Mouse (Mus musculus) granulocyte monocyte progenitor cell, adult 5-6 weeks (primary cell): ENCODE measurements around the gene Zfp990. TPM values are rescaled to one million over a fixed set of nuclear protein-coding genes. Genes with fewer than 3 reads are reported as not detected.
"Not testable (repeated sequence)": the region's sequence is repeated elsewhere in the genome, so short reads cannot be mapped to it uniquely, and the experiment has no call there.

ENCODE experiments used
- ATAC-seq: replicated peaks from 2 replicates; pipeline ENCODE4 v1.8.0; 2016; ENCODE audit warnings: mild to moderate bottlenecking, moderate TSS enrichment, inconsistent platforms; ENCODE audit not compliant: poor library complexity, severe bottlenecking
- total RNA-seq, 2 experiments: library from RNA; stranded (forward) in 1 of 2; stranded (reverse) in 1 of 2; fragments of 200-712, 200-1000 nt in 1 of 2; fragments of >200 nt in 1 of 2; fragmentation: Nextera tagmentation in 1 of 2; gene quantifications; 2 replicates each; pipeline ENCODE4 v1.2.3; 2014 to 2017

The Zfp990 gene
- total RNA-seq (2014; fragmentation: Nextera tagmentation) (not detected in 2 replicates), total RNA-seq (2017) (0.05 and 0.22 TPM in 2 replicates)

DNA sequence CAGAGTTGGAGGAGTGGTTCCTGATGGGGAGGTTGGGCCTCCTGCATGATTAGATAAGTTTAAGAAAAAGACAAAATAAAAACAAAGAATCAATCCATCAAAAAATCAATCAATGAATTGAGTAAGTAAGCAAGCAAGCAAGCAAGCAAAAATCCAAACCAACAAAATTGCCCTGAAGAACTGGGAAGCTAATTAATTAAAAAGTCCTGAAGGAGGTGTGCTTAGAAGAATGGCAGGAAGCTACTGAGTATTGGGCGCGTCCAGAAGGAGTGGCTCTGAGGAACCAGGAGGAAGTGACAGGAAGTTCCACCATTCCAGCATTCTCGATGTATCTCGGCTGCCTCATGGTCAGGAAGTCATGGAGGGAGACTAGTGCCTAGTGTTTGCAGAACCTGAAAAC, at the start of gene Zfp990:
Zfp990 (plus strand) TSS at position 301 of the 400 bp plus-strand sequence.
- not testable (repeated sequence) for ATAC-seq

DNA sequence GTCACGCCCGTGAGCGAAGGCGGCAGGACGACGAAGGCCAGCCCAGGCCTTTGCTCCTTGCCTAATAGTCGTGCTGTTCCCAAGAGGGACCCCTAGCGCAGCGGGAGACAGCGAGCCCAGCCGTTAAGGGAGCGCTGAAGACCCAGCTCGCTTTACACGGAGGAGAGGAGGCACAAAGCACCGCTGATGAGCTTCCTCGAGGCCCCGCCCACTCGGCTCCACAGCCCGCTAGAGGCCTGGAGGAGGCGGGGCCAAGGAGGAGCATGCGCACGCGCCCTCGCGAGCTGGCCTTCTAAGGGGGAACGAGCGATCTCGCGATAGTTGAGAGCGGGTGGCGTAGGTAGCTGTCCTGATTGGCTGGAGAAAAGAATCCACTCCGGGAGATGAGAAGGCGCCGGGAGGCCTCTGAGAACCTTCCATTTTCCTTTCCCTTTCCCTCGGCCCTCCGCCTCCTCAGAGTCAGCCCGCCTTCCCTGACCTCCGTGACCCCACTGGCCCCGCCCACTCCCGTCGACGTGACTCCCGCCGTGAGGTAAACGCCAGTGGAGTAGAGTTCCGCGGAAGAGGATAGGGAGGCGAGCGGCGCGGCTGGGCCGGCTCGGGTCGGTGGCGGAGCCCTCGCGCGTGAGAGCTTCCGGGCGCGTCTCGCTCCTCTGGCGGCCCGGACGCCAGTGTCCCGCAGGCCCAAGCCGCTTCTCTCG, 46.9 kb upstream of the Zfp990 start:
- ATAC-seq: peak; percentile 74

DNA sequence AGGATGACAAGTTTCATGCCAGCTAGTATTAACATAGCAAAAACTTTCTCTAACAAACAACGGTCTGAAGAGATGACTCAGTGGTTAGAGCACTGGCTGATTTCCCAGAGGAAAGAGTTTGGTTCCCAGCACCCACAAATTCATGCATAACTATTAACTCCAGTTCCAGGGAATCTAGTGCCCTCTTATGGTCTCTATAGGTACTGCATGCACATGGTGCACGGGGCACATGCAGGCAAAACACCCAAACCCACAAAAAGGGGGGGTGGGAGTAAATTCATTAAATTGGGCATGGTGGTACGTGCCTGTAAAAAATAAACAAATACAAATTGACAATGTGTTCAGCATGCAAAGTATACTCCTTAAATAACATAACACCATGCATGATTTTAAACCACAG, 32.4 kb upstream of the Zfp990 start:
- ATAC-seq: no peak; the same call in 1 of the 2 replicates

GRCm38 (mm10) chr4:145480699-145481098, 29.9 kb upstream of the Zfp990 start:
- not testable (repeated sequence) for ATAC-seq

DNA sequence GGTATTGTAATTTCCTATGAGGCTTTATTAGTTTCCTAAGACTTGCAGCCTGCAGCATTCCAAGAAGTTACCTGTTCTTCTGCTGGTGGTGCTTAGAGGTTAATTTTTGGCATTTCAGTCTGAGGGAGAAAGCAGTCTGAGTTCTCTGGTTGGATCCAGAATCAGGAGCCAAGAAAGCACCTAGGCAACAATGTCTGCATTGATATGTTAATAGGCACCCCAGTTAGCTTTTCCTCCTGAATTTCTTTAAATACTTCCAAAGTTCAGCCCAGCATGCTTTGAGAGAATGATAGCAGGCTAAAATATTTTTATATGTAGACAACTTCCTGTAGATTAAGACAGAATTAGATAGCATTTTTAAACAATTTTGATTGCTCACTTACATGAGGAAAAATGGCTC, 21.2 kb upstream of the Zfp990 start:
- no peak for ATAC-seq

DNA sequence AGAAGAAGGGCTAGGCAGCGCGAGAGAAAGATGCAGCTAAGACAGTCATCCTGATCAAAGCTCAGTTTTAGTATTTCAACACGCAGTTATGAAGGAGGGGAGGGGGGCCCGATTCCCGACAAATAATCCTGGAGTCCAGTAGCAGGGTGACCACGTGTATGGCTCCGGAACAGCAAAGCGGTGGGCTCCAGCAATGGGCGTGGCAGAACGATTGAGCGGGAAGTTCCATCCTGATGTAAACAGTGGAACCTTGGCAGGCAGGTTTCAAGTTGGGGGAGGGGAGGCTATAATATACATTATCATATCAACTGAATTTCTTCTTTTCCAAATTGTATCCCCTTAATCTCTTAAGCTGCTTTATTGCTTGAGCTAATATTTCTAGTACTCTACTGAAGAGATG, 18.4 kb upstream of the Zfp990 start:
- ATAC-seq: no peak

DNA sequence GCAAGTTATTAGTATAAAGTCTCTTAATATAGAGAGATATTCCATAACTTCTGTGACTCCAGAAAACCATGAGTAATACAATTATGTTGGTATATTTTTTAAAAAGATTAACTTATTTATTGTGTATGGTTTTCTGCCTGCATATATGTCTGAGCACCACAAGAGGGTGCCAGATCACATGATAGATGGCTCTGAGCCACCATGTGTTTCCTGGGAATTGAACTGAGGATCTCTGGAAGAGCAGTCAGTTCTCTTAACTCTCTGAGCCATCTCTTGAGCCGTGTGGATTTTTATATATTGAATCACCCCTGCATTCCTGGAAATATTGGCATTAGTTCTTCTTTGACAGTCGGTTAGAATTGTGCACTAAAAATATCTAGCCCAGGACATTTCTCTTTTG, 17.2 kb upstream of the Zfp990 start:
- ATAC-seq: not testable (repeated sequence)

GRCm38 (mm10) chr4:145514637-145515036, 4.1 kb downstream of the Zfp990 start:
- ATAC-seq: not testable (repeated sequence)

- ATAC-seq: not testable (repeated sequence)
Measured at GRCm38 (mm10) chr4:145515776-145516565, 5.4 kb downstream of the Zfp990 start.

- ATAC-seq: not testable (repeated sequence)
Measured at GRCm38 (mm10) chr4:145517391-145517790, 6.8 kb downstream of the Zfp990 start.

GRCm38 (mm10) chr4:145543861-145544260, 33.3 kb downstream of the Zfp990 start:
- ATAC-seq: not testable (repeated sequence)

DNA sequence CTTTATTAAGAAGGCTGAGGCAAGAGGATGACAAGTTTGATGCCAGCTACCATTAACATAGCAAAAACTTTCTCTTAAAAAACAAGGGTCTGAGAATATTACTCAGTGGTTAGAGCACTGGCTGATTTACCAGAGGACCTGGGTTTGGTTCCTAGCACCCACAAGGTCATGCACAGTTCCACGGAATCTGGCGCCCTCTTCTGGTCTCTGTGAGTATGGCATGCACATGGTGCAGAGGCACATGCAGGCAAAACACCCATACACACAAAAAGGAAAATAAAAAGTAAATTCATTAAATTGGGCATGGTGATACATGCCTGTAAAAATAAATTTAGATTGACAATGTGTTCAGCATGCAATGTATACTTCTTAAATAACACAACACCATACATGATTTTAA, 34.5 kb downstream of the Zfp990 start:
- not testable (repeated sequence) for ATAC-seq

DNA sequence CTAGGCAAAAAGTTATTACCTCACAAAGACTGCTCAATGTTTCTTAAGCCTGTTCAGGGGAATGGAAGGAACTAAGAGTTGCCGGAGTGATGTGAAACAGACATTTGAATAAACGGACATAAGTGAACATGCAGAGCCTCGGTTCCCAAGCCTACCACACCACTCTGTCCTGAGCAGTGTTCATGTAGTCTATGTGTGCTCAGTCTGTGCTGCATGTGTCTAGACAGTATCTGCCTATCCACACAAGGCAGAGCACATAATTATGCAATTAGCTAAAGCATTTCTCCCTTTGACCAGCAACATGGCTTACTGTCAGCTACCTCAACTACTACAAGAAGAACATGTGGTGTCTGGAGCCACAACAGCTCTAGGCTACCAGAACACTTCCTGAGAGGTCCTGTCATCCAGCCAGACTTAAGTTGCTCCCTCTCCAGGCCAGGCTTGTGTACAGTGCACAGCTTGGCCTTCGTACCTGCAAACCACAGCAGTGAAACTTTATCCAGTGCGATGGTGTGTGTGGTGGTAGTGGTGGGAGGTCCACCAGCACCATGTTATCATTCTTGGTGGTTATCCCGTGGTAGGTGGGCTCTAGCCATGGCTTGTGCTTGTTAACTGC, 35.3 kb downstream of the Zfp990 start:
- ATAC-seq: peak; percentile 33

- ATAC-seq: not testable (repeated sequence)
Measured at GRCm38 (mm10) chr4:145546477-145546876, 35.9 kb downstream of the Zfp990 start.

DNA sequence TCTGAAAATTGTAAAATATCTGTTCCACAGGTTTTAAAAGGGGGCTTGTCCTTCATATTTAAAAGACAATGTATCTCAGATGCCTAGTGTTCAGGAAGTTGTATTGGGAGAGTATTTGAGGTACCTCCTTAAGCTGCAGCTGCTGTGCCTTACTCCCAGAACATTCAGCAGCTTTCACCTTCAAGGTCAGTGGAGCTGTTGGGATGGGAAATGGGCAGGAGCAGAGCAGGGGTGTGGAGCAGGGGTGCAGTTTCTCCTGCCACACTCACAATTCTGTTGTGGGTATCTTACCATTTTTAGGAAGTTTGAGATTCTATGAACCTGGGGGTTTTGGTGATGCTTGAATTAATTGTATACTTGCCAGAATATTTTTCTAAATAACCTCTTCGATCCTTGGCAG, 46.1 kb downstream of the Zfp990 start:
- no peak for ATAC-seq

DNA sequence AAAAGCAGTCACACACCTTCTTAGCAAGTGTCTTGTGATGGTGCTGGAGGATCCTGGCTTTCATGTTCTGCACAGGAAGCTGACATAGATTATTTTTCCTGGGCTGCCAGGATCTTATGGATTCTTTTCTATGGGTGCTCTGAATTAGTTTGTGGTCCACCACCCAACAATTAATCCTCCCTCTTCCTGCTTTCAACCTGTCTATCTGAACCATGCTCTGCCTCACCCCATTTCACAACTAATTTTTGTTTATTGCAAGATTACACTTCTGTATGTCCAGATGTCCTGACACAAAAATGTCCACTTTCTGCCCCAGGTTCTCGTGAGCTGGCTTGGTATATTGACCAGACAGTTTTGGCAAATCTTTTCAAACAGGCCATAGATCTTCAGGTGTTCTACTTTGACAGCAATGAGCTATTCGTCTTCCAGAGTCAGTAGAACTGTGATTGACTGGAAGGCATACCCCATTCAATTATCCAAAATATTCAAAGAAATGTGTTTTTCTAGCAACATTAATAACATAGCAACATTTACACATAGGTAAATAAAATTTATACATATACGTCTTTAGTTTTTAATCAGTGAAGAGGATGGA, 49.0 kb downstream of the Zfp990 start:
- ATAC-seq: no peak

GRCm38 (mm10) chr4:145564111-145564821, 53.7 kb downstream of the Zfp990 start:
- peak; percentile 53 for ATAC-seq

- not testable (repeated sequence) for ATAC-seq
Measured at GRCm38 (mm10) chr4:145570461-145570860, 59.9 kb downstream of the Zfp990 start.

GRCm38 (mm10) chr4:145576623-145577022, 66.1 kb downstream of the Zfp990 start:
- ATAC-seq: not testable (repeated sequence)

GRCm38 (mm10) chr4:145580333-145580732, 69.8 kb downstream of the Zfp990 start:
- ATAC-seq: not testable (repeated sequence)
